Mouse (Mus musculus): ENCODE measurements at regions not wholly inside any gene's neighbourhood (a gene's known extent, or its start where the extent isn't known, plus 50 kb on each side); places are given as distances from the start of the nearest gene placed in this dataset.

DNA sequence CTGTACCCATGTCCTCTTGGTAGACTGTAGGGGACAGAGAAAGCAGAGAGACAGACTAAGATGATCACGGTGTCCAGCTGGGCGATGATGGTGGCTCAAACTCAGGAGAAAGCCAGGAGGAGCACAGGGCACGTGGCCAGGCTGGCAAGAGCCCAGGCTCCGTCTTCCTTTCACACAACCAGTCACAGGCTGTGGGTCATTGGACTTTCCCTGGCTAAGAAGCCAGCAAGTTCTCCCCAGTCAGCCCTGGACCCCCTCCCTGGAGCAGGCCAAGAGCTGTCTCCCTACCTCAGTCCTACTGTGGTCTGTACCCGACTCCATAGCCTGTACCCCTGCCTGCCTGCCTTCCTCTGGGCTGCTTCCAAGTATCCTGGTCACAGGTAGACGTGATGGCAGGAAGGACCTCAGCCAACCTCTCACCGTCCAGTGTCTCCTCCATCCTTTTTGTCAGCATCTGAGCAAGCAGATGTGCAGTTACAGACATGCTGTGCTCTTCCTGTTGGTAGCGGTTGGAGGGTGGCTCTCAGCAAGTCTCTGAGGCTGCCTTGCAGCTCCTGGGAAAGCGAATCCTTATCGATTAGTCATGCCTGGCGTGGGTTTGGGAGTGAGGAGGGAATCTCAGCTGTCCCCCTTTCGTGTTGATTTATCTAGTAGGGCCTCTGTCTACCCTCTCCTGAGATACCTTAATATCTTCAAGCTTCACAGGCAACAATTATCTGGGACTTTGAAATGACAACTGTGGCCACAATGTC is 63.4 kb upstream of the Tmem189 start:
- H3K36me3 ChIP-seq, result no peaks in the 10 kb centered on the region
- no peaks in the 10 kb centered on the region for H3K9me3 ChIP-seq
- H3K27me3 ChIP-seq (ENCODE audit: insufficient read depth, poor library complexity, severe bottlenecking), result peaks cover 5% of the 10 kb centered on the region
- 64% methylated on average over 12 of the region's 12 CpGs for WGBS
- no peak overlapping the region for H3K4me3 ChIP-seq
- peaks cover 49% of the 10 kb centered on the region for H3K4me1 ChIP-seq
- H3K27ac ChIP-seq, result no peak overlapping the region
- DNase-seq (ENCODE audit: low spot score), result no peak

GRCm38 (mm10) chr2:167751585-167751984 is 62.0 kb upstream of the Tmem189 start:
- H3K27me3 ChIP-seq (ENCODE audit: insufficient read depth, poor library complexity, severe bottlenecking), result peaks cover 8% of the 10 kb centered on the region
- H3K9me3 ChIP-seq, result no peaks in the 10 kb centered on the region
- no peak for DNase-seq (ENCODE audit: low spot score)
- no peak overlapping the region for H3K4me3 ChIP-seq
- no peak overlapping the region for H3K27ac ChIP-seq
- no peaks in the 10 kb centered on the region for H3K36me3 ChIP-seq
- 80% methylated on average over 2 of the region's 2 CpGs for WGBS
- H3K4me1 ChIP-seq, result peaks cover 49% of the 10 kb centered on the region

DNA sequence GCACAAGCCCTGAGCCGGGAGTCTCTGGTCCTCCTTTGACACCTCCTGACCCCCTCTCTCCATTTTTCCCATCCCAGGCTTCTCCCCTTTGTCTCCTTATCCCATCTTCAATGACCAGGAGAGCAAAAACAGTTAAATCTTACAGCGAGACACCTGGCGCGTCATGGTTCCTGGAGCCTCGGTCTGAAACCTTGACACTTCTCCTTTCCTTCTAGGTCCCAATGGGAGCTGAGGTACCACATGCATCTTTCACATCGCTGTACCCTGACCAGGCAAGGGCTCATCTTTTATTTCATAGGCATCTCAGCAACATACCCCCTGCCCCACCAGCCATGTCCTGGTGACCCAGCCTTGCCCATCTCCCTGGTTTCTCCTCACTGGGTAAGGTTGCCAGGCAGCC is 58.7 kb upstream of the Tmem189 start:
- H3K4me1 ChIP-seq, result peaks cover 52% of the 10 kb centered on the region
- WGBS, result 88% methylated on average over 6 of the region's 6 CpGs

GRCm38 (mm10) chr2:167747164-167747843 is 57.7 kb upstream of the Tmem189 start:
- no peak for DNase-seq (ENCODE audit: low spot score)
- 72% methylated on average over 13 of the region's 13 CpGs for whole genome bisulfite sequencing
- H3K27me3 ChIP-seq (ENCODE audit: insufficient read depth, poor library complexity, severe bottlenecking), result peaks cover 8% of the 10 kb centered on the region
- no peak overlapping the region; the same call in 1 of the 2 replicates for H3K4me3 ChIP-seq
- H3K36me3 ChIP-seq, result no peaks in the 10 kb centered on the region
- peaks cover 45% of the 10 kb centered on the region for H3K4me1 ChIP-seq
- H3K9me3 ChIP-seq, result no peaks in the 10 kb centered on the region
- H3K27ac ChIP-seq, result peak overlapping the region; percentile 81

More for the DNA sequence above, 58.7 kb upstream of the Tmem189 start:
- no peaks in the 10 kb centered on the region for H3K36me3 ChIP-seq
- H3K27ac ChIP-seq, result peak overlapping the region; percentile 81; the same call in 1 of the 2 replicates
- H3K4me3 ChIP-seq, result no peak overlapping the region
- DNase-seq (ENCODE audit: low spot score), result no peak
- H3K27me3 ChIP-seq (ENCODE audit: insufficient read depth, poor library complexity, severe bottlenecking), result peaks cover 8% of the 10 kb centered on the region
- H3K9me3 ChIP-seq, result no peaks in the 10 kb centered on the region

DNA sequence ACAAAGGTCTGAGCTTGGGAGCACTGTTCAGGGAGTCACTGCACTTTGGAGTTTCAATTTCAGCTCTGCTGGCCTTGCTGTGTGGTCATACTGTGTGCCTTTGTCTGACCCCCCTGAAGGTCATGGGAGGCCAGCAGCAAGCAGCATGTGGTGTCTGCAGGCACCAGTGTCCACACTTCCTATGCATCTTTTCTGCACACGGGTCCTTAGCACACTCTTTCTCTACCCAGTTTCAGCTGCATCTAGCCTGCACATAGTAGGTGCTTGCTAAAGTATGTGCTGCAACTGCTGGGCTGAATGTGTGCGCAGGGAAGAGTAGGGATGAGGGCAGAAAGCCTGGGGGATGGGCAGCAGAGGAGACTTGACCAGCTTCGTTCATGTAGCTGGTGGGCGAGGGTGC is 56.7 kb upstream of the Tmem189 start:
- H3K4me1 ChIP-seq, result peaks cover 47% of the 10 kb centered on the region
- peaks cover 8% of the 10 kb centered on the region for H3K27me3 ChIP-seq (ENCODE audit: insufficient read depth, poor library complexity, severe bottlenecking)
- no peak overlapping the region for H3K4me3 ChIP-seq
- 84% methylated on average over 4 of the region's 4 CpGs for WGBS
- peak overlapping the region; percentile 81 for H3K27ac ChIP-seq
- H3K9me3 ChIP-seq, result no peaks in the 10 kb centered on the region
- DNase-seq (ENCODE audit: low spot score), result no peak
- H3K36me3 ChIP-seq, result no peaks in the 10 kb centered on the region

DNA sequence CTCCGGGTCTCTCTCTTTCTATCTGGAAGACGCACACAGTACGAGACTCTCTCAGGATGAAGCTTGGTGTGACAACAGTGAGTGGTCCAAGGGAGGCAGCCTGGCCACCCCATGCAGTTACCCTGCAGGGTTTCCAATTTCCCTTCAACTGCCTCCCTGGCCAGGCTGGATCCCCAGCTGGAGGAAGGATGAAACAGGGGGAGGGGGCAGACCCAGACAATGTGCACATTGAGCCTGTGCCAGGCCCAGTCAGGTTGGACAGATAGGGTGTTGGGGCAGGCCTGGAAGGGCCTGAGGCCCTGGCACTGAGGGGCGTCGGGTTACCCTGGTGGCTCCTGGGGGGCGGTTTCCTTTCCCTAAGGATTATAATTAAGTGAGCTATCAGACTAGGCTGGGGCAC is 55.8 kb upstream of the Tmem189 start:
- H3K27me3 ChIP-seq (ENCODE audit: insufficient read depth, poor library complexity, severe bottlenecking), result peaks cover 8% of the 10 kb centered on the region
- no peaks in the 10 kb centered on the region for H3K36me3 ChIP-seq
- no peak for DNase-seq (ENCODE audit: low spot score)
- H3K27ac ChIP-seq, result peak overlapping the region; percentile 81
- no peaks in the 10 kb centered on the region for H3K9me3 ChIP-seq
- 73% methylated on average over 6 of the region's 6 CpGs for WGBS
- peaks cover 56% of the 10 kb centered on the region for H3K4me1 ChIP-seq
- H3K4me3 ChIP-seq, result no peak overlapping the region

DNA sequence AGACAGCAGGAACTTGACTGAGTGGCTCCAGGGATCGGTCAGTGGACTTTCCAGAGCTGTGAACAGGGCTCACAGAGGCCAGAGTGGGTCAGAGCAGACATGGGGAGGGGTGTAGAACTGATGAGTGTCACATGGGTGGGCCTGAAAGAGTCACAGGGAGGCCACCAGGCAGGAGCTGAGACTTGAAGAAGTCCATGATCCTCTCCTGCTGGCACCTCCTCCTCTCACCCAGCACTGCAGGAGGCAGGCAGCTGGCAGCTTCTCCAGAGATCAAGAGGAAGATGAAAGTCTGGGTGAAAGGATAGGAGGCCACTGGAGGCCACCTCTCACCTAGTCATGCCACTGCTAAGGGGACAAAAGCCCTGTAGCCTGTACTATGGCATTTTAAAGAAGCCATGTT is 54.5 kb upstream of the Tmem189 start:
- Histone ChIP-seq H3K4me1 (peaks cover 64% of the 10 kb centered on the region), H3K4me3 (no peak overlapping the region), H3K27me3 (ENCODE audit: insufficient read depth, poor library complexity, severe bottlenecking) (peaks cover 8% of the 10 kb centered on the region), H3K9me3 (no peaks in the 10 kb centered on the region), H3K27ac (peak overlapping the region; percentile 81), H3K36me3 (no peaks in the 10 kb centered on the region)
- no peak for DNase-seq (ENCODE audit: low spot score)
- 45% methylated on average over 1 of the region's 1 CpGs for WGBS

DNA sequence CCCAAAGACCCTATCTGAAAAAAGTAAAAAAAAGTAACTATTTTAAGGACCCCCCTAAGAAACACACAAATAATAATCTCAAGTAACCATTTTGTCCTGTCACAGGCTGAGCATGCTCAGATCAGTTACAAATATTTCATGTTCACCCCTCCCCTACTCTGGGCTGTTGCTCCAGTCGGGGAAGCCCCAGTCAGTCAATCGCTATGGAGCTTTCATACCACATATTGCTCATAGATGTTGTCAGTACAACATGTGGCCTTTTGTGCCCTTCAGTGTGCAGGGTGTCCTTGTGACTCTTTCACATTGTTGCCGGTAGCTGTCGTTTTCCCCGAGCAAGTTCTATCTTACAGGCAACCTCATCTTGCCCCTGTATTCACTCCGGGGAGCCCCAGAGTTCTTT is 52.9 kb upstream of the Tmem189 start:
- Histone ChIP-seq H3K27ac (peak overlapping the region; percentile 30; the same call in 1 of the 2 replicates), H3K36me3 (no peaks in the 10 kb centered on the region), H3K4me1 (peaks cover 69% of the 10 kb centered on the region), H3K9me3 (no peaks in the 10 kb centered on the region), H3K4me3 (no peak overlapping the region), H3K27me3 (ENCODE audit: insufficient read depth, poor library complexity, severe bottlenecking) (no peaks in the 10 kb centered on the region)
- 70% methylated on average over 6 of the region's 6 CpGs for WGBS
- DNase-seq (ENCODE audit: low spot score), result no peak

DNA sequence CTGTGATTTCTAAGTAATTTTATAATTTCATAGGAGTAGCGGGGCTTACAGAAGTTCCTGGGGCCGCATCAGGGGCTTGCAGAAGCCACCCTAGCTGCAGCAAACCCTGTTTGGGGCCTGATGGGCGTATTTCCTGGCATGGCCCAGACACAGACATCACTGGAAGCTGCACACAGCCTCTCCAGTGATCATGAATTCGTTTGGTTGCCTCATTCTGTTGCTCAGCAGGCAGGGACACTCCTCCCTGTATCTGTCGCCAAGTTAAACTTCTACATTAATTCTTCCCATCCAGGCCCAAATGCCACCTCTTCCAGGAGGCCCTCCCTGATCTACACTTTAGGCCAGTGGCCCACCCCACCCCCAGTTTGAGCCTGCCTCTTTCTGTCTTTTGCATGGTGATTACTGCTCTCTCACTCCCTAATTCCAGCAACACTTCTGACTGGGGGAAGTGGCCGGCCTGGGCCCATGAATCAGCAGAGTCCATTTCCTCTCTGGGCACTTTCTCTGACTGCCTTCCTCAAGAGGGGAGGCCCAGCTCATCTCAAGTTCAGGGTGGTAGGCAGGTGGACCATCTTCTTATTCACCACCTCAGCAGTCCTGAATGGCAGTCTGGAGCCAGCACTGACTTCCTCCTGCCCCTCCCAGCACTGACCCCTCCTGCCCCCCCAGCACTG is 51.0 kb upstream of the Tmem189 start:
- Histone ChIP-seq H3K27me3 (ENCODE audit: insufficient read depth, poor library complexity, severe bottlenecking) (no peaks in the 10 kb centered on the region), H3K27ac (peak overlapping the region; percentile 59; the same call in 1 of the 2 replicates), H3K36me3 (no peaks in the 10 kb centered on the region), H3K4me1 (peaks cover 52% of the 10 kb centered on the region), H3K4me3 (no peak overlapping the region), H3K9me3 (no peaks in the 10 kb centered on the region)
- WGBS, result 56% methylated on average over 6 of the region's 6 CpGs
- no peak for DNase-seq (ENCODE audit: low spot score)

Data from heart, embryonic 10.5 days (tissue).